Mouse (Mus musculus) left cerebral cortex, postnatal 25 days (tissue): ENCODE results near the gene Fat2. TPM values are rescaled to one million over a fixed set of nuclear protein-coding genes. Genes with fewer than 3 reads are reported as not detected.
A peak's percentile ranks its signal among the peaks of the same experiment; 100 is the strongest.

Experiments used
- DNase-seq, 2 experiments: peaks; one replicate each; pipeline ENCODE4 v3.0.0; 2022; ENCODE audit warnings: low spot score in 2 of 2, mixed read lengths in 1 of 2
- intact Hi-C: fragments of 180-260 bp; cut with DNase I; formaldehyde crosslinking; loops from one replicate; pipeline ENCODE4 v1.15.1; 2025
- total RNA-seq, 2 experiments: library from RNA; stranded (reverse); gene quantifications; 2 replicates each; pipeline ENCODE4 v1.2.3; 2021

Fat2 gene
- under 1 TPM; 0.28 to 0.32 TPM for total RNA-seq

DNA sequence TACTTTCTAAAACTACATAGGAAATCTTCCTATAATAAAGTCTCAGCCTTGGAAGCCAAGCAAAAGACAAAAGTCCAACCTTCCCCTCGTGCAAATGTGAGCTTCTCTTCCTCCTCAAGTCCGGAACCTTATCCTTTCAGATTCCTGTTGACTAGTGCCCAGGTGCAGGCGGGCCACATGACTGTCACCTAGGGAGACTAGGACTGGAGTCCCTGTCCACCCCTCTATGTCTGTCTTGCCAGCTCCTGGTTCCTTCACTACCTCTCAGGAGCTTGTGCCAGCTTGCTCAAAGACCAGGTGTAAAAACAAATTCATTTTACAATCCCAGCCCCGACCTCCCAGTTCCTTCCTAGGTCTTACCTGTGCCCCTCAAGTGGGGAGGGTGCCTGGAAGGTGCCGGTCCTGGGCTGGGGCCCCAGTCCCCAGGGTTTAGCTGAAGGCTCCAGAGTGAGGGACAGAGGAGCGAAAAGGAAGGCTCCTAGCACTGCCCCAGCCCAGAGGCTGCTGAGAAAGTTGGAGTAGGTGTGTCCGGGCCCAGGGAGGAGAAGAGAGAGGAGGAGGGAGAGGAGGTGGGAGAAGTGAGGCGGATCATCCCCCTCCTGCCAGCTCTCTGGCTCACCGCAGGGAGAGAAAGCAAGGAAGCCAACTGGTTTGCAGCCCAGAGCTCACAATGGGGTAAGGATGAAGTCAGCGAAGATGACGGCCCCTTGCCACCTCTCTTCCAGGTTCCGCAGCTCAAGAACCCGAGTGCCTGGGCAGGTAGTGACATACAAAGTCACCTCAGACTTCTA, at the start of gene Fat2:
Gene Fat2, minus strand, starts transcription at position 464 of the 791 bp plus-strand sequence.
- intact Hi-C loops: no loop called here
- peak in 1 of 2 experiments; percentile 4 for DNase-seq

- DNase-seq: no peak
- intact Hi-C loops: loop anchor here (5.0 kb wide), 1 partner anchor 131 kb away; no protein-coding TSS in a partner anchor
Observed at GRCm38 (mm10) chr11:55383463-55384045, 47.2 kb upstream of the Fat2 start.

DNA sequence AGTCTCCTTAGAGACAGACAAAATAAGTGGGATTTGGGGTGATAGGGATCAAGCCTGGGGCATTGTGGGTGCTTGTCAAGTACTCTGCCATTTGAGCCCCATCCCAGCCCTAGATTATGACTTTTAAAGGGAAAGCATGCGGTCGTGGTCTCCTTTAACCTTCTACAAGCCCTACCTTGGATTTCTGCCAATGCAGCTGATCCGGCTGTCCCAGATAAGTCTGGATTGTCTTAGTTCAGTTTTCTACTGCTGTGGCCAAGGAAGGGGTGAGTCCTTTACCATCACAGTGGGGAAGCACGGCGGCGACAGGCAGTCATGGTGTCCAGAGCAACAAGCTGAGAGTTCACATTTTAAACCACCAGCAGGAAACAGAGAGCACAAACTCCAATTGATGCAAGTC, 44.5 kb upstream of the Fat2 start:
- intact Hi-C loops: loop anchor here (5.0 kb wide), 1 partner anchor 129 kb away; no protein-coding TSS in a partner anchor
- no peak for DNase-seq

DNA sequence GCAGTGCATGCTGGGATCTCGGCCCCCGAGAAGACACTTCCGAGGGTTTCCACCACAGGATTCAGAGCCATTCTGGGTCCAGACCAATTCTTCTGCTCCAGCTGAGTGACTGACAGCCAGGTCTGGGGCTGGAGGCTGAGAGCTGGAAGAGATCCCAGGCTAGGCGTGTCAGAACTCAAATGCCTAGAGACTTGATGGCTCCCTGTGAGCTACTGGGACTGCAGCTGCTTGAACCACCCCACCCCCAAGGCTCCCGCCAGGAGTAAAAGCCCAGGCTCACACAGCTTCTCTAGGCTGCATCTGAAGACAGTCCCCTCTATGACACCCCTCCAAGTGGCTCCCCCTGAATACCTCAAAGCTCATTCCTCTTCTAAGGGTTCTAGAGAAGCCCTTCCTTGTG, 42.0 kb upstream of the Fat2 start:
- intact Hi-C loops: loop anchor here (5.0 kb wide), 1 partner anchor 111 kb away; no protein-coding TSS in a partner anchor
- DNase-seq: peak; percentile 46 to 88

GRCm38 (mm10) chr11:55373838-55374237, 37.5 kb upstream of the Fat2 start:
- intact Hi-C loops: no loop called here
- DNase-seq: no peak

DNA sequence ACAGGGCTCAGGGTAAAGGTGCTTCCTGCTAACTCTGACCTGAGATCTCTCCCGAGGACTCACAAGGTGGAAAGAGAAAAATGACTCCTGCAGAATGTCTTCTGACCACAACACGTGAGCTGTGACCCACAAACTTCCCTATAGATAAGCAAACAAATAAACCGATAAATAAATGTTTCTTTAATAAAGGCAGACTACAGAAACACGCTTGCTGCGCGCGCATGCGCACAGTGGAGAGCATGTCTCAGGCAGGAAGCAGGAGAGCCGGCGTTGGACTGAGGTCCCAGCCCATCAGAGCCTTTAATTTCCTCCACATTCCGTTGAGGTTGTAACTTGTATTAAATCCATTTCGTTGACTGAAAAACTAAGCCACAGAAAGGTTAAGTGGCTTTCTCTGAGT, 37.0 kb upstream of the Fat2 start:
- intact Hi-C loops: no loop called here
- DNase-seq: no peak

DNA sequence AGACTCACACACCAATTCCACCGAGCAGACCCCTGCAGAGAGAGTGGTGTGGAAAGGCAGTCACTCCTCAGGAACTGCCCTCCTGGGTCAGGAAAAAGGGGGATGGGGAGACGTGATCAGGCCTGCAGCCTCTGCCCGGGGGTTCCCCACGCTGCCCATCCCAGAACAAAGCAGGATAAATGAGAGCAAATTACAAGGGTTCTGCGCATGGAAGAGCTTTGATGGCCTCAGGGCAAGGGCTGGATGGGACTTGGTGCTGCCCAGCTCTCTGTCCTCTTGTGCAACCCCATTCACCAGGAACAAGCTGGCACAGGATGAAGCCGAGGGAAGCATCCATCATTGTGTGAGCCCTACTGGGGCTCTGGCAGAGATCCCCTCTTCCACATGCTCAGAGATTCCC, 35.6 kb upstream of the Fat2 start:
- no peak for DNase-seq
- intact Hi-C loops: no loop called here

DNA sequence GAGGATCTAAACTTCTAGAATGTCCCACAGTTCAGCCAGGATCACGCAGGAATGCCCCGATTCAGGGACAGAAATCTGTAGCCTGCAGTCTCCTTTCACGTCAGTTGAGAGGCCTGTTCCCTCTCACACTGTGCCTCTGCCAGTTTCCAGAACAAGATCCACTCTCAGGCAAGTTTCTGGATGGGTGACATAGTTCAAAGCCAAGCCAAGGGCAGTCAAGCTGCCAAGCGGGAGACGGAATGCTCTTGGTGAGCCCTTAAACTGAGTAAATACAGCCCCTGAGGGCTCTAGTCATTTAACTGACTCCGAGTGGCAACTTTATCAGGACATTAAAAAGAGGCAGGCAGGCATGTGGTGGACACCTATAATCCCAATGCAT, 32.7 kb upstream of the Fat2 start:
- intact Hi-C loops: no loop called here
- peak in 1 of 2 experiments; percentile 7 for DNase-seq

GRCm38 (mm10) chr11:55368388-55369092, 32.2 kb upstream of the Fat2 start:
- intact Hi-C loops: no loop called here
- DNase-seq: no peak

GRCm38 (mm10) chr11:55367783-55368182, 31.4 kb upstream of the Fat2 start:
- no peak for DNase-seq
- intact Hi-C loops: no loop called here

- intact Hi-C loops: no loop called here
- no peak for DNase-seq
Observed at GRCm38 (mm10) chr11:55365840-55366239, 29.5 kb upstream of the Fat2 start.

GRCm38 (mm10) chr11:55365242-55365641, 28.9 kb upstream of the Fat2 start:
- intact Hi-C loops: no loop called here
- no peak for DNase-seq

DNA sequence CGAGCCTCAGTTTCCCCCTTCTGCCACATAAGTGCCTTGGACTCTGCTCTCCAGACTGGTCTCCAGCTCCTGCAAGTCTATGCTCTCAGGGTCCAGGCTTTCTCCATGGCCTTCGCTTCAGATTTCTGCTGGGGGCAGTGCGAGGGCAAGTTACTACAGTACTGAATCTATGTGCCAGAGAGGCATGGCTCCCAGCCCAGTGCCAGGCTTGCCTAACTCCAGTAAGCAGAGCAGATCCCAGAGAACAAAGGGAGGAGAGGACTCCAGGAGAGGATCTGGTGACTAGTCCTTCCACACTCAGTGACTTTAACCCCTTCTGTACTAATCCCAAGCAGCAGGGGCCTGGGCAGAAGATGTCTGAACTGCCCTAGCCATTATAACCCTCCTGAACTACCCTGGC, 28.3 kb upstream of the Fat2 start:
- intact Hi-C loops: no loop called here
- no peak for DNase-seq

DNA sequence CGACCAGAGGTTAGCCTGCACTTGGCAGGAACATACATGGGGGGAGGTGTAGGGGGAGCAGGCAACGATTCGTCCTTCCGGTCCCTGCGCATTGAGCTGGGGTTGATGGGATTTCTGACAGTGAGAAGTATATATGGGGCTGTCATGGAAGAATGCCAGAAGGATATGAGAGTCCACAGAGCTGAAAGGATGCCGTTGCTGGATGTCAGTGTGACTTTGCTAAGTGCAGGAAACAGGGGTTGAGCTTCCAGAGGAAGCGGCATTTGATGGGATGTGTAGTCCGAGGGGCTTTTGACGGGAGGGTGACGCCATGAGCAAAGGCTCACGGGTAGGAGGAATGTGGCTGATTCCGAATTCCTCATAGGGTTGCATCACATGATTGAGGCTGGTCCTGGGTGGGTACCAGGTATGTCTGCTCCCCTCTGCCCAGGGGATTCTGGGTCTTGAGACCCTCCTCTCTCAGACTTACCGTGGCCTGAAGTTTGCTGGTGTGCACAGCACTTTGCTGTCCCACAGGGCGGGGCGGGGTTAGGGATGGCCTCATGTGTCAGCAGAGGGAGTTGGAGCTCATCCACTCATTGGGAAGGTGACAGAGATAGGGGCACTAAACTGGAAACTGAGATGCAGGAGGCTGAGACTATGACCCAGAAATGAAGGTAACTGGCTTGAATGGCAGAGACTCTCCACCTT, 21.9 kb upstream of the Fat2 start:
- intact Hi-C loops: no loop called here
- DNase-seq: no peak

GRCm38 (mm10) chr11:55356846-55357245, 20.5 kb upstream of the Fat2 start:
- intact Hi-C loops: no loop called here
- no peak for DNase-seq

DNA sequence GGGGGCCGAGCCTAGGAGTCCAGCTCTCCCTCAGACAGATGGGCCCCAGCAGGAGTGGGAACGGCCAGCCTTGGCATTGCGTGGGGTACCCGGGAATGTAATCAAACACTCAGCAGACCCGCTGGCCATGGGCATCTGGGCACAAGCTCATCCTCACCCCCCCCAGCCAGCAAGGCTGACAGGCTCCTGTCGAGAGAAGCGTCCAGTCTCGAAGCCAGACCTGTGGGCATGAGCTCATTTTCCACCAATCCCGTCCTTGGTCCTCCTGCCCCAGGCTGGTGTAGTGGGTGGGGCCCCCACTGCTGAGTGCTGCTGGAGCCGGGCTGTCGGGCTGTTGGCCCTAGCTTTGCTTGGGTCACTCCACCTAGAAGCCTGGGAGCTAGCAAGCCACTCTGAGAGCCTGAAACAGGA, 5.6 kb upstream of the Fat2 start:
- DNase-seq: no peak
- intact Hi-C loops: no loop called here

- no peak for DNase-seq
- intact Hi-C loops: no loop called here
Observed at GRCm38 (mm10) chr11:55340789-55341188, 4.4 kb upstream of the Fat2 start.

- DNase-seq: no peak
- intact Hi-C loops: no loop called here
Observed at GRCm38 (mm10) chr11:55337032-55337769, 837 bp upstream of the Fat2 start.

- DNase-seq: no peak
- intact Hi-C loops: no loop called here
Observed at GRCm38 (mm10) chr11:55335314-55336076, 869 bp downstream of the Fat2 start.
